Mouse (Mus musculus): Measurements from ENCODE around the gene Edc3. TPM values are rescaled to one million over a fixed set of nuclear protein-coding genes. Genes with fewer than 3 reads are reported as not detected.

Gene Edc3
- polyA plus RNA-seq, 2 experiments = 6.9 to 10.3 TPM

GRCm38 (mm10) chr9:57770214-57770613, 61.9 kb downstream of the Edc3 start:
- DNase-seq (ENCODE audit: low read depth in 3 of 3, low spot score in 3 of 3) (peak; percentile 50 to 52 (median 51)), ATAC-seq (ENCODE audit: insufficient read depth) (peak; percentile 12; the same call in 1 of the 2 replicates)
- H3K4me3 ChIP-seq (ENCODE audit: insufficient read depth in 1 of 2, low read depth in 2 of 2, low read length in 2 of 2) = peak overlapping the region; percentile 32 to 35
- WGBS (ENCODE audit: insufficient replicate concordance) = 4% methylated on average over 1 of the region's 1 CpGs
- no peaks in the 10 kb centered on the region for H3K27me3 ChIP-seq (ENCODE audit: control insufficient read depth, insufficient read depth, low read length)
- no peak for TF ChIP-seq CTCF (IDR thresholded peaks at IDR 0.05; ENCODE audit: low read depth)
- TF ChIP-seq EP300 (IDR thresholded peaks at IDR 0.05; ENCODE audit: low read depth) = no peak
- peak overlapping the region; percentile 82 for H3K9ac ChIP-seq (replicated peaks)
- no peaks in the 10 kb centered on the region for H3K36me3 ChIP-seq (replicated peaks; ENCODE audit: control insufficient read depth, insufficient read depth, low read depth)
- H3K9me3 ChIP-seq (ENCODE audit: control insufficient read depth, low read length) = no peaks in the 10 kb centered on the region
- H3K4me1 ChIP-seq (replicated peaks; ENCODE audit: control insufficient read depth in 2 of 2, insufficient read depth in 2 of 2, low read length in 1 of 2) = peaks cover 70 to 78% of the 10 kb centered on the region in 2 experiments
- peak overlapping the region; percentile 100 for H3K27ac ChIP-seq
- peak overlapping the region; percentile 84 for H3K4me2 ChIP-seq (ENCODE audit: low read depth)

- ATAC-seq (ENCODE audit: insufficient read depth) = peak; percentile 74
- peak overlapping the region; percentile 100 for H3K27ac ChIP-seq
- TF ChIP-seq CTCF (IDR thresholded peaks at IDR 0.05; ENCODE audit: low read depth) = peak; percentile 38
- TF ChIP-seq EP300 (IDR thresholded peaks at IDR 0.05; ENCODE audit: low read depth) = peak; percentile 64
- peak overlapping the region; percentile 34 to 36 for H3K4me3 ChIP-seq (ENCODE audit: insufficient read depth in 1 of 2, low read depth in 2 of 2, low read length in 2 of 2)
- peak; percentile 78 to 82 (median 81) for DNase-seq (ENCODE audit: low read depth in 3 of 3, low spot score in 3 of 3)
- no peaks in the 10 kb centered on the region for H3K27me3 ChIP-seq (ENCODE audit: control insufficient read depth, insufficient read depth, low read length)
- H3K36me3 ChIP-seq (replicated peaks; ENCODE audit: control insufficient read depth, insufficient read depth, low read depth) = no peaks in the 10 kb centered on the region
- H3K4me2 ChIP-seq (ENCODE audit: low read depth) = peak overlapping the region; percentile 84
- peak overlapping the region; percentile 82 for H3K9ac ChIP-seq (replicated peaks)
- peaks cover 70 to 78% of the 10 kb centered on the region in 2 experiments for H3K4me1 ChIP-seq (replicated peaks; ENCODE audit: control insufficient read depth in 2 of 2, insufficient read depth in 2 of 2, low read length in 1 of 2)
- WGBS (ENCODE audit: insufficient replicate concordance) = 44% methylated on average over 2 of the region's 2 CpGs
- H3K9me3 ChIP-seq (ENCODE audit: control insufficient read depth, low read length) = no peaks in the 10 kb centered on the region
Measured at GRCm38 (mm10) chr9:57770836-57771235, 62.5 kb downstream of the Edc3 start.

GRCm38 (mm10) chr9:57773754-57774153, 65.4 kb downstream of the Edc3 start:
- ATAC-seq (ENCODE audit: insufficient read depth) = peak; percentile 5; the same call in 1 of the 2 replicates
- H3K9ac ChIP-seq (replicated peaks) = peak overlapping the region; percentile 52

GRCm38 (mm10) chr9:57774168-57774567, 65.8 kb downstream of the Edc3 start:
- Histone ChIP-seq H3K36me3 (replicated peaks; ENCODE audit: control insufficient read depth, insufficient read depth, low read depth) (no peaks in the 10 kb centered on the region), H3K4me2 (ENCODE audit: low read depth) (peak overlapping the region; percentile 45), H3K4me3 (ENCODE audit: insufficient read depth in 1 of 2, low read depth in 2 of 2, low read length in 2 of 2) (no peak overlapping the region), H3K4me1 (replicated peaks; ENCODE audit: control insufficient read depth in 2 of 2, insufficient read depth in 2 of 2, low read length in 1 of 2) (peaks cover 45 to 57% of the 10 kb centered on the region in 2 experiments), H3K27ac (peak overlapping the region; percentile 100), H3K9me3 (ENCODE audit: control insufficient read depth, low read length) (no peaks in the 10 kb centered on the region), H3K27me3 (ENCODE audit: control insufficient read depth, insufficient read depth, low read length) (no peaks in the 10 kb centered on the region), H3K9ac (replicated peaks) (peak overlapping the region; percentile 52)
- 3% methylated on average over 1 of the region's 1 CpGs for WGBS (ENCODE audit: insufficient replicate concordance)
- DNase-seq (ENCODE audit: low read depth in 3 of 3, low spot score in 3 of 3) = peak in 2 of 3 experiments; percentile 44 to 52
- TF ChIP-seq EP300 (IDR thresholded peaks at IDR 0.05; ENCODE audit: low read depth) (peak; percentile 3; the same call in 1 of the 2 replicates), CTCF (IDR thresholded peaks at IDR 0.05; ENCODE audit: low read depth) (peak; percentile 78)
- ATAC-seq (ENCODE audit: insufficient read depth) = no peak

More at GRCm38 (mm10) chr9:57773754-57774153, 65.4 kb downstream of the Edc3 start:
- 50% methylated on average over 3 of the region's 3 CpGs for WGBS (ENCODE audit: insufficient replicate concordance)
- Histone ChIP-seq H3K36me3 (replicated peaks; ENCODE audit: control insufficient read depth, insufficient read depth, low read depth) (no peaks in the 10 kb centered on the region), H3K27ac (peak overlapping the region; percentile 100), H3K4me1 (replicated peaks; ENCODE audit: control insufficient read depth in 2 of 2, insufficient read depth in 2 of 2, low read length in 1 of 2) (peaks cover 49 to 61% of the 10 kb centered on the region in 2 experiments), H3K27me3 (ENCODE audit: control insufficient read depth, insufficient read depth, low read length) (no peaks in the 10 kb centered on the region), H3K4me3 (ENCODE audit: insufficient read depth in 1 of 2, low read depth in 2 of 2, low read length in 2 of 2) (no peak overlapping the region), H3K9me3 (ENCODE audit: control insufficient read depth, low read length) (no peaks in the 10 kb centered on the region), H3K4me2 (ENCODE audit: low read depth) (peak overlapping the region; percentile 45)
- TF ChIP-seq EP300 (IDR thresholded peaks at IDR 0.05; ENCODE audit: low read depth) = 0 out of 2 replicates have a peak, but pooled peaks have one; percentile 34
- TF ChIP-seq CTCF (IDR thresholded peaks at IDR 0.05; ENCODE audit: low read depth) = no peak
- DNase-seq (ENCODE audit: low read depth in 3 of 3, low spot score in 3 of 3) = peak in 2 of 3 experiments; percentile 29 to 50

- no peaks in the 10 kb centered on the region for H3K9me3 ChIP-seq (ENCODE audit: control insufficient read depth, low read length)
- no peak for ATAC-seq (ENCODE audit: insufficient read depth)
- H3K27ac ChIP-seq = no peak overlapping the region
- WGBS (ENCODE audit: insufficient replicate concordance) = 41% methylated on average over 5 of the region's 5 CpGs
- no peak overlapping the region for H3K9ac ChIP-seq (replicated peaks)
- DNase-seq (ENCODE audit: low read depth in 3 of 3, low spot score in 3 of 3) = no peak
- H3K4me3 ChIP-seq (ENCODE audit: insufficient read depth in 1 of 2, low read depth in 2 of 2, low read length in 2 of 2) = no peak overlapping the region
- H3K4me1 ChIP-seq (replicated peaks; ENCODE audit: control insufficient read depth in 2 of 2, insufficient read depth in 2 of 2, low read length in 1 of 2) = peaks cover 38 to 48% of the 10 kb centered on the region in 2 experiments
- H3K27me3 ChIP-seq (ENCODE audit: control insufficient read depth, insufficient read depth, low read length) = no peaks in the 10 kb centered on the region
- H3K4me2 ChIP-seq (ENCODE audit: low read depth) = no peak overlapping the region
- no peaks in the 10 kb centered on the region for H3K36me3 ChIP-seq (replicated peaks; ENCODE audit: control insufficient read depth, insufficient read depth, low read depth)
- TF ChIP-seq EP300 (IDR thresholded peaks at IDR 0.05; ENCODE audit: low read depth) (no peak), CTCF (IDR thresholded peaks at IDR 0.05; ENCODE audit: low read depth) (no peak)
Measured at GRCm38 (mm10) chr9:57775026-57775425, 66.7 kb downstream of the Edc3 start.

All from liver, embryonic 14.5 days (tissue).